ENCODE assay signal across 8 mouse cellular contexts in genomic region chr19:8723574-8724346, GRCm38 (mm10). TPM values are rescaled to one million over a fixed set of nuclear protein-coding genes. Genes with fewer than 3 reads are reported as not detected.
DNase-seq lines count a peak whose midpoint lies in the region; ATAC-seq and TF ChIP-seq lines count a peak whose summit lies in the region.

No protein-coding gene starts in this region.

- peak overlapping the region; percentile 92 for H3K4me2 ChIP-seq in heart, embryonic 11.5 days
- H3K4me2 ChIP-seq in intestine, postnatal 0 days (replicated peaks; ENCODE audit: low read depth), result peak overlapping the region; percentile 69

- no peak for ATAC-seq in heart, embryonic 11.5 days (replicated peaks; ENCODE audit: insufficient number of reproducible peaks, low FRiP score, low TSS enrichment)
- ATAC-seq in erythroblast, adult 5-6 weeks (replicated peaks; ENCODE audit: low FRiP score, poor library complexity, severe bottlenecking), result 0 out of 2 replicates have a peak, but pooled peaks have one; percentile 30
- no peak; the same call in 1 of the 2 replicates for ATAC-seq in intestine, postnatal 0 days

- TF ChIP-seq CTCF in E14TG2a.4 (conservative IDR thresholded peaks at IDR 0.05; ENCODE audit: low read length), result no peak
- no peak for TF ChIP-seq CTCF in intestine, postnatal 0 days (IDR thresholded peaks at IDR 0.05; ENCODE audit: low read depth)

- H3K27ac ChIP-seq in heart, embryonic 11.5 days (ENCODE audit: low read depth, low read length), result peak overlapping the region; percentile 87
- peak overlapping the region; percentile 86 for H3K27ac ChIP-seq in intestine, postnatal 0 days (ENCODE audit: low read depth, low read length)

- H3K36me3 ChIP-seq in heart, embryonic 11.5 days (ENCODE audit: control insufficient read depth, insufficient read depth, low read length), result peaks cover 20% of the 10 kb centered on the region
- H3K36me3 ChIP-seq in E14TG2a.4 (ENCODE audit: insufficient read depth, low read length), result peaks cover 46% of the 10 kb centered on the region
- H3K36me3 ChIP-seq in intestine, postnatal 0 days (ENCODE audit: control insufficient read depth, insufficient read depth), result peaks cover 26% of the 10 kb centered on the region

- peak overlapping the region; percentile 80 for H3K4me3 ChIP-seq in heart, embryonic 11.5 days (ENCODE audit: low read depth, low read length)
- H3K4me3 ChIP-seq in E14TG2a.4 (replicated peaks; ENCODE audit: low read length), result peak overlapping the region; percentile 93
- peak overlapping the region; percentile 71 for H3K4me3 ChIP-seq in intestine, postnatal 0 days (ENCODE audit: low read depth, low read length)

- H3K9ac ChIP-seq in heart, embryonic 11.5 days (ENCODE audit: low read depth, low read length), result peak overlapping the region; percentile 95
- H3K9ac ChIP-seq in intestine, postnatal 0 days (ENCODE audit: low read depth, low read length), result peak overlapping the region; percentile 88

- WGBS in heart, embryonic 11.5 days (ENCODE audit: insufficient replicate concordance), result under 1% methylated on average over 20 of the region's 20 CpGs
- under 1% methylated on average over 20 of the region's 20 CpGs for WGBS in intestine, postnatal 0 days

- peaks cover 15% of the 10 kb centered on the region for H3K4me1 ChIP-seq in heart, embryonic 11.5 days (ENCODE audit: control insufficient read depth, insufficient read depth, low read length)
- H3K4me1 ChIP-seq in E14TG2a.4 (replicated peaks; ENCODE audit: low read depth, low read length), result peaks cover 37% of the 10 kb centered on the region
- no peaks in the 10 kb centered on the region for H3K4me1 ChIP-seq in intestine, postnatal 0 days (replicated peaks; ENCODE audit: control insufficient read depth, insufficient read depth, low read length)

- H3K9me3 ChIP-seq in heart, embryonic 11.5 days (replicated peaks; ENCODE audit: control insufficient read depth, low read length), result no peaks in the 10 kb centered on the region
- H3K9me3 ChIP-seq in E14TG2a.4 (ENCODE audit: low read length), result no peaks in the 10 kb centered on the region
- no peaks in the 10 kb centered on the region for H3K9me3 ChIP-seq in intestine, postnatal 0 days (ENCODE audit: control insufficient read depth)

- no peak for DNase-seq in heart, adult 8-10 months (ENCODE audit: low spot score)
- DNase-seq in neural tube, embryonic 10.5 days (ENCODE audit: extremely low spot score, low spot score), result peak; percentile 45
- DNase-seq in gastrocnemius, postnatal 25 days, result no peak
- no peak for DNase-seq in layer of hippocampus, postnatal 10 days (ENCODE audit: low spot score in 2 of 2)

- H3K27me3 ChIP-seq in heart, embryonic 11.5 days (ENCODE audit: control insufficient read depth, insufficient read depth, low read length), result no peaks in the 10 kb centered on the region
- no peaks in the 10 kb centered on the region for H3K27me3 ChIP-seq in E14TG2a.4 (ENCODE audit: insufficient read depth, low read length)
- H3K27me3 ChIP-seq in intestine, postnatal 0 days (replicated peaks; ENCODE audit: control insufficient read depth, insufficient read depth, low read length), result no peaks in the 10 kb centered on the region

RNA-seq across cellular contexts. Expression of gene Slc3a2, which starts 0.6 kb away (rescaled TPM):
- 82.6 and 87.8 TPM in 2 replicates for polyA plus RNA-seq in heart, embryonic 11.5 days (2014; fragmentation: Nextera tagmentation; extraction: Ambion mirVana)
- total RNA-seq in heart, adult 8-10 months (2022), result 10 to 100 TPM; 39.5 to 43.6 (median 41.9) TPM
- 150 and 218 TPM in 2 replicates for total RNA-seq in erythroblast, adult 5-6 weeks (2015; ENCODE audit: low replicate concordance)
- total RNA-seq in erythroblast, adult 5-6 weeks (2017; ENCODE audit: low replicate concordance), result 337 and 409 TPM in 2 replicates
- 237 and 283 TPM in 2 replicates for polyA plus RNA-seq in intestine, postnatal 0 days (2015; fragmentation: Nextera tagmentation; extraction: Ambion mirVana)
- 10 to 100 TPM; 26.7 to 34.6 TPM for total RNA-seq in gastrocnemius, postnatal 25 days (2021)
- total RNA-seq in layer of hippocampus, postnatal 10 days (2021), result 100 to 1,000 TPM; 198 to 212 TPM

RNA-seq across cellular contexts. Expression of gene Wdr74, which starts 11.9 kb away (rescaled TPM):
- 56.4 and 58.8 TPM in 2 replicates for polyA plus RNA-seq in heart, embryonic 11.5 days (2014; fragmentation: Nextera tagmentation; extraction: Ambion mirVana)
- total RNA-seq in heart, adult 8-10 months (2022), result 10 to 100 TPM; 16.1 to 19.6 (median 17.5) TPM
- total RNA-seq in erythroblast, adult 5-6 weeks (2015; ENCODE audit: low replicate concordance), result 7.9 and 61.9 TPM in 2 replicates
- 15.3 and 18.3 TPM in 2 replicates for total RNA-seq in erythroblast, adult 5-6 weeks (2017; ENCODE audit: low replicate concordance)
- polyA plus RNA-seq in intestine, postnatal 0 days (2015; fragmentation: Nextera tagmentation; extraction: Ambion mirVana), result 32.8 and 33.4 TPM in 2 replicates
- total RNA-seq in gastrocnemius, postnatal 25 days (2021), result 10 to 100 TPM; 16.9 to 18.2 TPM
- total RNA-seq in layer of hippocampus, postnatal 10 days (2021), result 10 to 100 TPM; 52.6 to 53.3 TPM

RNA-seq across cellular contexts. Expression of gene 1700092M07Rik, which starts 16.8 kb away (rescaled TPM):
- polyA plus RNA-seq in heart, embryonic 11.5 days (2014; fragmentation: Nextera tagmentation; extraction: Ambion mirVana), result 0.99 and 2.2 TPM in 2 replicates
- not detected for total RNA-seq in heart, adult 8-10 months (2022)
- total RNA-seq in erythroblast, adult 5-6 weeks (2015; ENCODE audit: low replicate concordance), result not detected in 2 replicates
- total RNA-seq in erythroblast, adult 5-6 weeks (2017; ENCODE audit: low replicate concordance), result not detected in 2 replicates
- 0.50 and 0.56 TPM in 2 replicates for polyA plus RNA-seq in intestine, postnatal 0 days (2015; fragmentation: Nextera tagmentation; extraction: Ambion mirVana)
- total RNA-seq in gastrocnemius, postnatal 25 days (2021), result not detected
- total RNA-seq in layer of hippocampus, postnatal 10 days (2021), result 1 to 10 TPM; 1.4 to 1.8 TPM

RNA-seq across cellular contexts. Expression of gene Stx5a, which starts 17.5 kb away (rescaled TPM):
- polyA plus RNA-seq in heart, embryonic 11.5 days (2014; fragmentation: Nextera tagmentation; extraction: Ambion mirVana), result 82.2 and 85.1 TPM in 2 replicates
- total RNA-seq in heart, adult 8-10 months (2022), result 10 to 100 TPM; 20.9 to 27.3 (median 25.4) TPM
- 105 and 119 TPM in 2 replicates for total RNA-seq in erythroblast, adult 5-6 weeks (2015; ENCODE audit: low replicate concordance)
- total RNA-seq in erythroblast, adult 5-6 weeks (2017; ENCODE audit: low replicate concordance), result 161 and 226 TPM in 2 replicates
- polyA plus RNA-seq in intestine, postnatal 0 days (2015; fragmentation: Nextera tagmentation; extraction: Ambion mirVana), result 83.4 and 89.2 TPM in 2 replicates
- total RNA-seq in gastrocnemius, postnatal 25 days (2021), result 10 to 100 TPM; 20.9 to 21.6 TPM
- total RNA-seq in layer of hippocampus, postnatal 10 days (2021), result 10 to 100 TPM; 61.9 to 64.8 TPM

RNA-seq across cellular contexts. Expression of gene Nxf1, which starts 33.1 kb away (rescaled TPM):
- polyA plus RNA-seq in heart, embryonic 11.5 days (2014; fragmentation: Nextera tagmentation; extraction: Ambion mirVana), result 126 and 138 TPM in 2 replicates
- 10 to 100 TPM; 30.3 to 42.0 (median 33.7) TPM for total RNA-seq in heart, adult 8-10 months (2022)
- total RNA-seq in erythroblast, adult 5-6 weeks (2015; ENCODE audit: low replicate concordance), result 135 and 146 TPM in 2 replicates
- 35.0 and 81.7 TPM in 2 replicates for total RNA-seq in erythroblast, adult 5-6 weeks (2017; ENCODE audit: low replicate concordance)
- polyA plus RNA-seq in intestine, postnatal 0 days (2015; fragmentation: Nextera tagmentation; extraction: Ambion mirVana), result 54.5 and 57.2 TPM in 2 replicates
- total RNA-seq in gastrocnemius, postnatal 25 days (2021), result 10 to 100 TPM; 32.4 to 33.8 TPM
- total RNA-seq in layer of hippocampus, postnatal 10 days (2021), result 10 to 100 TPM; 72.7 to 79.7 TPM
